Mouse (Mus musculus) left cerebral cortex, postnatal 25 days (tissue): ENCODE data around the gene Commd6. TPM values are rescaled to one million over a fixed set of nuclear protein-coding genes. Genes with fewer than 3 reads are reported as not detected.

Source experiments
- DNase-seq, 2 experiments: peaks; one replicate each; pipeline ENCODE4 v3.0.0; 2022; ENCODE audit warnings: low spot score in 2 of 2, mixed read lengths in 1 of 2
- intact Hi-C: fragments of 180-260 bp; cut with DNase I; formaldehyde crosslinking; loops from one replicate; pipeline ENCODE4 v1.15.1; 2025
- total RNA-seq, 2 experiments: library from RNA; stranded (reverse); gene quantifications; 2 replicates each; pipeline ENCODE4 v1.2.3; 2021

Commd6 gene
- total RNA-seq: 10 to 100 TPM; 62.6 to 65.7 TPM

DNA sequence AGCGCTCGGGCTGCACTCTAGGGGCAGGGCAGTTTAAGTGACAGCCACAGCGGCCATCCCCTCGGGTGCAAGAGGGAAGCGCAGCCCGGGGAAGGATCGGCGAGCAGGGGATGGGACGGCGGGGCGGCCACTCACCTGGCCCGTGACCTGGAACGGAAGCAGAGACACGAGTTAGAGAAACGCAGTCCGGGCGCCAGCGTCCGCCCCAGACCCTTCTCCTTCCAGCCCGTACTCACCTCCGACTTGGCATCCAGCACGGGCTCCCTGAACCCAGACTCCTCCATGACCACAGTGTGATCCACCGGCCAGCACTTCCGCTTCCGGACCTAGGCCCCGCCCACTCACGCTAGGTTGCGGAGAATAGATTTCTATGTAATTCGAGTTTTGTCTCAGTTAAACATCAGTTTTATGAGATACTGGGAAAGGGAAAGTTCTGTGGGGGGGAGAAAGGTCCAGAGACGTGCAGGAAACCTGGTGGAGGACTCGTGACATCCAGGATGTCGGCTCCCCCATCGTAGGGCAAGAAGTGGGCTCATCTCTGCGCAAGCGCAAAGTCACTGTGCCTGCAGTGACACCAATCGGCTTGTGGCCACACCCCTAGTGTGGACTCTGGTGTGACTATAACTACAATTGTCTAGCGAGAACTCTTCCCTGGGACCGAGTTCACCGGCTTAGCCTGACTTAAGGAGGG lies at the start of gene Commd6:
Gene Commd6 (minus strand): TSS at position 534 of the 691 bp plus-strand sequence.
- intact Hi-C loops: no loop called here
- peak; percentile 91 to 97 for DNase-seq

DNA sequence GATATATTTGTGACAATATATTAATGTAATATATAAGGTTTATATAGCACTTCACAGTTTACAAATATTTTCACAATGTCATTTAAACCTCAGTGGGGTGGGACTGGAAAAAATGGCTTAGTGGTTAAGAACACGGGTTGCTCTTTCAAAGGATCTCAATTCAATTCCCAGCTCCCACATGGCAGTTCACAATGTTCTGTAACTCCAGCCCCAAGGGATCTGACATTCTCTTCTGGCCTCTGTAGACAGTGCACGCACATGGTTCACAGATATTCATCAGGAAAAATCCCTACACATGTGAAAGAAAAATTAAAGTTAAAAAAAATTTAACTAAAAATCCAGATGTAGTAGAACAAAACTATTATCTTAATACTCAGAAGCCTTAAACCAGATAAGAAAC lies 47.9 kb upstream of the Commd6 start:
- intact Hi-C loops: no loop called here
- no peak for DNase-seq

DNA sequence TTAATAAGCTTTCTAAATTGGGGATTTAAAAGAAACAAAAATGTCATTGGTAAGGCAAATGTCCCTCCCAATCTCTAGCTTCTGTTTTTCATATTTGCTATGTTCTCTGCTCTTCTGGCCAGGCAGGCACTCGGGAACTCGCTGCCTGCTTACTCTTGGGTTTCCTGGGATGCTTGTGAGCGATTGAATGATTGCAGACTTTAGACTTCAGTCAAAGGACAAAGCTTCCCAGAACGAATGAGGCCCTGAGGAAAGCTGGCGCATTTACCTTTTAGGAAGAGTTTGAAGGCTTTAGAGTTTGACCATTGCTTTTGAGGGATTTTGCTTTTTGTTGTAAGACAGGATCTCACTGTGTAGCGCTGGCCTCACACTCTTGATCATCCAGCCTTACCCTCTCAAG lies 47.2 kb upstream of the Commd6 start:
- intact Hi-C loops: no loop called here
- DNase-seq: no peak

DNA sequence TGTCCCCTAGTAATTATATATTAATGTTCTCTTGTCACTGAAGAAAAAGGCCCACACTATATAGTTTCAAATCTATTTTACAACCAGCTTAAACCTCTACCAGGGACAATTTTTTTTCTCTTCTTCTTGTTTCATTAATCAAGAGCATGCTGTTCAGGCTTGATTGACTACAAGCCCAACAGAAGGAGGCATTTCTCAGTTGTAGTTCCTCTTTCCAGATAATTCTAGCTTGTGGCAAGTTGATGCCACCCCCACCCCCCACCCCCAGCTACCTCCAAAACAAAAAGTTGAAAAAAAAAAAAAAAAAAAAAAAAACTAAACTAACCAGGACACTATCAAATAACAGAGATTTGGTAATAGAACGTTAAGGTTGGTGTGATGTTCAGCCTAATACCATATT lies 31.7 kb upstream of the Commd6 start:
- DNase-seq: no peak
- intact Hi-C loops: no loop called here

- intact Hi-C loops: no loop called here
- no peak for DNase-seq
Observed at GRCm38 (mm10) chr14:101668626-101669025, 28.1 kb upstream of the Commd6 start.

GRCm38 (mm10) chr14:101666536-101666935 lies 26.1 kb upstream of the Commd6 start:
- DNase-seq: no peak
- intact Hi-C loops: no loop called here

GRCm38 (mm10) chr14:101666056-101666455 lies 25.6 kb upstream of the Commd6 start:
- intact Hi-C loops: no loop called here
- DNase-seq: no peak

DNA sequence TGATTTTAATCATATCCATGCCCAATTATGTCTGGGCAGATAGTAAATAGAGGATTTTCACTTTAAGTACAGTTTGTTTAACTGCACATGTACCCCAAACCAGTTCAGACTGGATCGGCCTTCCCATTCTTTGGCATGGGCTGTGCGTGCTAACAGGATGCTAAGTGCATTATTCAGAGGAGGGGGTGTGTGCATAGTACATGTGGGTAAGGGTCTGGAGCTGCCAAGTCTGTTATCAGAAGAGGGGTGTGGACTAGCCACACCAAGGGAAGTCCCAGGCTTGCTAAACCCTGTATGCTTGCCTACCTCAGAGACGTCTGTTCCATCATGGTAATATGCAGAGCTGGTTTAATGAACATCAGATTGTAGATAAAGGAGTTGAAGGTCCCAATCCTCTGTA lies 23.8 kb upstream of the Commd6 start:
- DNase-seq: no peak

GRCm38 (mm10) chr14:101661654-101662412 lies 21.3 kb upstream of the Commd6 start:
- intact Hi-C loops: no loop called here

More for the DNA sequence above, 23.8 kb upstream of the Commd6 start:
- intact Hi-C loops: no loop called here

DNA sequence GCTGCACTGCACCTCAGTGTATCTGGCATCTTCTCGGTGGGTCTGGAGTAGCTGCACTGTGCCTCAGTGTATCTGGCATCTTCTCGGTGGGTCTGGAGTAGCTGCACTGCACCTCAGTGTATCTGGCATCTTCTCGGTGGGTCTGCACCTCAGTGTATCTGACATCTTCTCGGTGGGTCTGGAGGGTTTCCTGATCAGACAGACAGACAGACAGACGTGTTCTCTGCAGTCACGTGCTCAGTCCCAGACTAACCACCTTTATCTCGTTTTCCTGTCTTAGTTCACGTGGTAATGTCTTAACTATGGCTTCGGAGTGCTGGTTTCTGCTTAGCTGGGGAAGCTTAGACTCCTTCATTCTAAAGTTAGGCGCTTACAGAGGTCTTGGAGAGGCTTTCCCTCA lies 15.8 kb upstream of the Commd6 start:
- intact Hi-C loops: no loop called here

More at GRCm38 (mm10) chr14:101661654-101662412, 21.3 kb upstream of the Commd6 start:
- no peak for DNase-seq

GRCm38 (mm10) chr14:101654526-101654909 lies 14.0 kb upstream of the Commd6 start:
- no peak for DNase-seq
- intact Hi-C loops: loop anchor here (5.0 kb wide), 1 partner anchor 137 kb away; no protein-coding TSS in a partner anchor

More for the DNA sequence above, 15.8 kb upstream of the Commd6 start:
- no peak for DNase-seq

GRCm38 (mm10) chr14:101653581-101654525 lies 13.4 kb upstream of the Commd6 start, which contains the start of gene Uchl3:
Gene Uchl3, plus strand, starts transcription at chr14:101653967.
- peak; percentile 97 for DNase-seq
- intact Hi-C loops: loop anchor here (5.0 kb wide), 1 partner anchor 137 kb away; no protein-coding TSS in a partner anchor

GRCm38 (mm10) chr14:101652571-101652970 lies 12.1 kb upstream of the Commd6 start:
- DNase-seq: no peak
- intact Hi-C loops: loop anchor here (5.0 kb wide), 1 partner anchor 135 kb away; no protein-coding TSS in a partner anchor

DNA sequence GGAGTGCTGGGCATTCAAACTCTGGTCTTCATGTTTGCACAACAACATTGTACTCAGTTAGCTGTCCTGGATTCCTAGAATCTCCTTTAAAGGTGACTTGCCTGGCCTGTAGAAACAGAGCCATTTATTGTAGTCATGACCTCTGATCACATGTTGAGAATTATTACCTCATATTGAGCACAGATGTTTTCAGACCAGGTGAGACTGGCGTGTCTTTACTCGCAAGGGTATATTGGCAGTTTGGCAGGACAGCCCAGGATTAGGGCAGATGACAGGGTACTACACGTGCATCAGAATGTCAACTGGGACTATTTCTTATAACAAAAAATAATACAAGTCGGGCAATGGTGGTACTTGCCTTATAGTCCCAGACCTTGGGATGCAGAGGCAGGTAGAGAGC lies 10.1 kb upstream of the Commd6 start:
- no peak for DNase-seq
- intact Hi-C loops: loop anchor here (5.0 kb wide), 1 partner anchor 133 kb away; no protein-coding TSS in a partner anchor

DNA sequence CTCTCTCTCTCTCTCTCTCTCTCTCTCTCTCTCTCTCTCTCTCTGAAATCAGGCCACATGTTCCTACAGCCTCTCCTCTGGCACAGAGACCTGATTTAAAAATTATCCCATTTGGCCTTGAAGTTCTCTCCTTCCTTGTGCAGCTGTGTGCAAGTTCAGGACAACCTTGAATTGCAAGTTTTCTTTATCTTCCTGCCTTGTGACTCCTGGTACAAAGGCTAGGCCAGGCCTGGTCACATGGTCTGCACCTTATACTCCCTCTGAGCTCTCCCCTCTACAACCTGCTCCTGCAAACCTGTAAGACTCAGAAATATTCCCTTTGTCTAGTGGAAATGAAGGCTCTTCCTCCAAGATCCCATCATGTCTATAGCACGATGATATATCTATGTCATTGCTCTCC lies 4.5 kb upstream of the Commd6 start:
- intact Hi-C loops: no loop called here
- no peak for DNase-seq

DNA sequence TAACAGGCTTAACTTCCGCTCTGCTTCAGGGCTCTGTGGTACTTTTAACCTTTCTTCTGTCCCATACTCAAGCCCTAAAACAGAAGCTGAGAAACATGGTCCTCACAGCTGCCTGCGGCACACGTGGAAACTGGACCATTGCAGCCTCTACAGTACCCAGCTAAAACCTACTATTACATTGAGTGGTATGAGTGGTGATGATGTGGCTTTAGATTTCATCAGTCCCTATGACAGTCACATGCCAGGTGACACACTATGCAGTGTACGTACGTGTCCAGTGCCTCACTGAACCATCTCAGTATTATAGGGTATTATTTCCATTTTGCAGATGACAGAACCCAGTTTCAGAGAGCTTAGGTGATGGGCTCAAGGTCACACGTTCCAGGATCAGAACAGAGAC lies 3.1 kb downstream of the Commd6 start:
- intact Hi-C loops: no loop called here

DNA sequence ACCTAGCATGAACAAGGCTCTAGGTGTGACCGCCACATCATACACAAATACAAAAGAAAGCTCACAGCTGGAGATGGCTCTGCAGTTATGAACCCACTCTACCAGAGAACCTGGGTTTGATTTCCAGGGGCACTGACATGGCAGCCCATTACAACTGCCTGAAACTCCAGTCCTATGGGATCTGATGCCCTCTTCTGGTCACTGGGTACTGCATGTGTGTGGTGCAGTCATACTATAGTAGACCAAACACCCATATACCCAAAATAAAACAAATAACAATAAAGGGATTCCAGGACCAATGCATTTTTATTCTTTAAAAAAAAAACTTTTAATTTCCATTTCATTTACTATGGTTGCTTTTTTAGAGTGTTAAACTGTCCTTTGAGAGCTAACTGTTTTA lies 4.7 kb downstream of the Commd6 start:
- no peak for DNase-seq
- intact Hi-C loops: no loop called here

More for the DNA sequence above, 3.1 kb downstream of the Commd6 start:
- no peak for DNase-seq

- intact Hi-C loops: no loop called here
- no peak for DNase-seq
Observed at GRCm38 (mm10) chr14:101630548-101630947, 9.9 kb downstream of the Commd6 start.

- no peak for DNase-seq
- intact Hi-C loops: no loop called here
Observed at GRCm38 (mm10) chr14:101617680-101618079, 22.8 kb downstream of the Commd6 start.

GRCm38 (mm10) chr14:101616178-101616577 lies 24.3 kb downstream of the Commd6 start:
- intact Hi-C loops: no loop called here
- DNase-seq: no peak
